Mouse (Mus musculus) liver, embryonic 18 days (tissue): ENCODE measurements around the gene Rgs6. TPM values are rescaled to one million over a fixed set of nuclear protein-coding genes. Genes with fewer than 3 reads are reported as not detected.

Experiments used
- polyA plus RNA-seq: library from polyadenylated mRNA; depleted of rRNA; stranded (reverse); fragments of >200 nt; gene quantifications from 2 replicates; pipeline ENCODE4 v1.2.3, GENCODE M21; 2012; rRNA removed

Gene Rgs6
- 0.02 and 0.04 TPM in 2 replicates for polyA plus RNA-seq

GRCm38 (mm10) chr12:82588017-82588416 lies at the start of gene Rgs6:
Gene Rgs6, plus strand, starts transcription at chr12:82588292.

